Mouse (Mus musculus) brain, adult 10 weeks (tissue): ENCODE measurements around the gene Speer4d. TPM values are rescaled to one million over a fixed set of nuclear protein-coding genes. Genes with fewer than 3 reads are reported as not detected.

Experiments
- polyA plus RNA-seq: library from polyadenylated mRNA; stranded (reverse); fragments of 350-450 nt; fragmentation: Illumina TruSeq; extraction: RNeasy Lipid Tissue Mini Kit (QIAGEN cat#74804); gene quantifications from one replicate; pipeline ENCODE4 v1.2.3, GENCODE M21; 2015; ENCODE audit warnings: low read depth, low replicate concordance

The Speer4d gene
- not detected for polyA plus RNA-seq

DNA sequence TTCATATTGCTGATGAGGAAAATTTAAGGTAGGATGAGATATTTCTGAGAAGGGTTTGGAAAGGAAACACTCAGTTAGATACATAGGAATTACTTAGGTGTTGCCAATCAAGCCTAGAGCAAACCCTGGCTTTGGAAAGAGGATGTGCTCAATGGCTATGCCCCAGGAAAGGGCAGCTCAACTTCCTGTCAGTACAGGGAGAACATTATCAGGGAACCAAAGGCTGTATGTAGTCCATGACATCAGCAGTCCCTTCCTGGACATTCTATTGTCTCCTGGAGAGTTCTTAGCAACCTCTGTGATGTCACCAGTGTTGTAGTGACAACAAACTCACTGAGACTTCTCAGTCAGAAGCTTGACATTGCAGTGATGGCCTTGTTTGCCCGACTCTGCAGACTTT, at the start of gene Speer4d:
Gene Speer4d (plus strand): TSS at position 301 of the 400 bp plus-strand sequence.

DNA sequence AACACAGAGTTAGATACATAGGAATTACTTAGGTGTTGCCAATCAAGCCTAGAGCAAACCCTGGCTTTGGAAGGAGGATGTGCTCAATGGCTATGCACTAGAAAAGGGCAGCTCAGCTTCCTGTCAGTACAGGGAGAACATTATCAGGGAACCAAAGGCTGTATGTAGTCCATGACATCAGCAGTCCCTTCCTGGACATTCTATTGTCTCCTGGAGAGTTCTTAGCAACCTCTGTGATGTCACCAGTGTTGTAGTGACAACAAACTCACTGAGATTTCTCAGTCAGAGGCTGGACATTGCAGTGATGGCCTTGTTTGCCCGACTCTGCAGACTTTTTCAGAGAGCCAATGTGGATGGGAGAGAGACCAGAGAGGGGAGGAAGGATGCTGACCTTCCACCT, 41.8 kb upstream of the Speer4d start, which contains the start of gene Gm21083:
Gene Gm21083 (plus strand): TSS at position 301 of the 400 bp plus-strand sequence.

DNA sequence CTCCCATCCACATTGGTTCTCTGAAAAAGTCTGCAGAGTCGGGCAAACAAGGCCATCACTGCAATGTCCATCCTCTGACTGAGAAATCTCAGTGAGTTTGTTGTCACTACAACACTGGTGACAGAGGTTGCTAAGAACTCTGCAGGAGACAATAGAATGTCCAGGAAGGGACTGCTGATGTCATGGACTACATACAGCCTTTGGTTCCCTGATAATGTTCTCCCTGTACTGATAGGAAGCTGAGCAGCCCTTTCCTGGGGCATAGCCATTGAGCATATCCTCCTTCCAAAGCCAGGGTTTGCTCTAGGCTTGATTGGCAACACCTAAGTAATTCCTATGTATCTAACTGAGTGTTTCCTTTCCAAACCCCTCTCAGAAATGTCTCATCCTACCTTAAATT, 38.1 kb downstream of the Speer4d start, which contains the start of gene 4930572O03Rik:
Gene 4930572O03Rik (minus strand): TSS at position 101 of the 400 bp plus-strand sequence.

Other genes starting within 250 kb of the Speer4d start
- gene Gm21149, start 142.5 kb upstream of the Speer4d start, polyA plus RNA-seq, result 1.2 TPM
- not detected for gene Gm21190, start 89.8 kb upstream of the Speer4d start, polyA plus RNA-seq
- gene Gm21083, start 41.7 kb upstream of the Speer4d start, polyA plus RNA-seq, result not detected
- not detected for gene 4930572O03Rik, start 38.0 kb downstream of the Speer4d start, polyA plus RNA-seq
- gene Speer4c, start 95.2 kb downstream of the Speer4d start, polyA plus RNA-seq, result not detected